Mouse (Mus musculus) ES-E14 (cell line): ENCODE measurements around the gene Grin2c. TPM values are rescaled to one million over a fixed set of nuclear protein-coding genes. Genes with fewer than 3 reads are reported as not detected.

Experiments used
- DNase-seq: peaks from one replicate; pipeline ENCODE4 v3.0.0-alpha.2; 2013; ENCODE audit warnings: low read depth, low spot score
- H3K27ac ChIP-seq: 2 replicates; pipeline ENCODE4 v1.5.1; 2012; ENCODE audit warnings: low read depth, mild to moderate bottlenecking, low read length, moderate library complexity, mixed read lengths; ENCODE audit not compliant: poor library complexity, insufficient read depth, severe bottlenecking
- H3K36me3 ChIP-seq: 2 replicates; pipeline ENCODE4 v1.6.1; 2012; ENCODE audit warnings: mild to moderate bottlenecking, low read length, moderate library complexity, mixed read lengths; ENCODE audit not compliant: control insufficient read depth, poor library complexity, insufficient read depth, severe bottlenecking
- H3K4me1 ChIP-seq, 2 experiments: fragments of 150-350 bp in 1 of 2; sonication (generic) in 1 of 2; 2 replicates each; pipeline ENCODE4 v1.6.1; 2012; ENCODE audit warnings: low read length in 2 of 2, mild to moderate bottlenecking in 1 of 2, mixed read lengths in 1 of 2; ENCODE audit not compliant: control insufficient read depth in 2 of 2, insufficient read depth in 2 of 2, poor library complexity in 1 of 2
- H3K4me3 ChIP-seq, 2 experiments: fragments of 150-350 bp in 1 of 2; sonication (generic) in 1 of 2; 2 replicates each; pipeline ENCODE4 v1.5.1; 2012; ENCODE audit warnings: low read length in 2 of 2, low read depth in 1 of 2, mild to moderate bottlenecking in 1 of 2, mixed read lengths in 1 of 2; ENCODE audit not compliant: insufficient read depth in 1 of 2, poor library complexity in 1 of 2, severe bottlenecking in 1 of 2
- H3K9ac ChIP-seq: 2 replicates; pipeline ENCODE4 v1.6.1; 2012; ENCODE audit warnings: low read depth, mild to moderate bottlenecking, low read length, mixed read lengths; ENCODE audit not compliant: poor library complexity, insufficient read depth, severe bottlenecking
- H3K9me3 ChIP-seq: fragments of 150-350 bp; sonication (generic); 2 replicates; pipeline ENCODE4 v1.6.1; 2012; ENCODE audit warnings: low read depth, mild to moderate bottlenecking, low read length; ENCODE audit not compliant: control insufficient read depth, insufficient read depth
- CHD2 ChIP-seq: IDR thresholded peaks from 2 replicates; pipeline ENCODE4 v1.6.1; 2014; ENCODE audit warnings: mild to moderate bottlenecking, low read depth, low read length, inconsistent platforms
- HCFC1 ChIP-seq: IDR thresholded peaks from 2 replicates; pipeline ENCODE4 v1.6.1; 2012; ENCODE audit warnings: low read length, inconsistent platforms, borderline replicate concordance; ENCODE audit not compliant: insufficient read depth
- MAFK ChIP-seq: IDR thresholded peaks from 2 replicates; pipeline ENCODE4 v1.6.1; 2014; ENCODE audit warnings: mild to moderate bottlenecking, low read depth, low read length, inconsistent platforms; ENCODE audit not compliant: insufficient read depth
- ZC3H11A ChIP-seq: IDR thresholded peaks from 2 replicates; pipeline ENCODE4 v1.6.1; 2012; ENCODE audit warnings: low read depth, mild to moderate bottlenecking, inconsistent platforms, low read length, borderline replicate concordance
- ZNF384 ChIP-seq: IDR thresholded peaks from 2 replicates; pipeline ENCODE4 v1.6.1; 2012; ENCODE audit warnings: low read depth, low read length, inconsistent platforms
- in situ Hi-C, 2 experiments: fragments of 600-800 bp; cut with MboI; formaldehyde crosslinking; loops; one replicate each; pipeline ENCODE4 v1.15.1; 2025; ENCODE audit warnings: low sequenced_read_pairs in 2 of 2, inconsistent platforms in 1 of 2; ENCODE audit not compliant: unreplicated experiment in 2 of 2
- total RNA-seq: library from RNA; depleted of rRNA; stranded (reverse); fragments of 300-350 nt; gene quantifications from 2 replicates; pipeline ENCODE4 v1.2.3, GENCODE M21; 2012

Gene Grin2c
- total RNA-seq, 1 experiment = 0.22 TPM

GRCm38 (mm10) chr11:115247240-115247639 is 19.8 kb downstream of the Grin2c start:
- DNase-seq = no peak
- no peak overlapping the region for H3K4me3 ChIP-seq
- H3K9ac ChIP-seq = no peak overlapping the region
- TF ChIP-seq CHD2 (no peak), HCFC1 (no peak), MAFK (no peak), ZC3H11A (no peak)
- H3K4me1 ChIP-seq = peaks cover 10 to 41% of the 10 kb centered on the region in 2 experiments; a peak in 3 of 4 replicates
- in situ Hi-C loops = no loop called here
- peaks cover 6% of the 10 kb centered on the region; the same call in 1 of the 2 replicates for H3K36me3 ChIP-seq
- no peak overlapping the region for H3K27ac ChIP-seq
- no peaks in the 10 kb centered on the region for H3K9me3 ChIP-seq

- Histone ChIP-seq H3K4me3 (no peak overlapping the region), H3K4me1 (peaks cover 10 to 41% of the 10 kb centered on the region in 2 experiments; a peak in 3 of 4 replicates), H3K9me3 (no peaks in the 10 kb centered on the region), H3K9ac (no peak overlapping the region), H3K36me3 (peaks cover 6% of the 10 kb centered on the region; the same call in 1 of the 2 replicates), H3K27ac (no peak overlapping the region)
- TF ChIP-seq MAFK (no peak), CHD2 (no peak), ZC3H11A (no peak), ZNF384 (no peak), HCFC1 (no peak)
- no peak for DNase-seq
- in situ Hi-C loops = no loop called here
These were observed 20.7 kb downstream of the Grin2c start for GRCm38 (mm10) chr11:115246386-115246785.

- H3K27ac ChIP-seq = no peak overlapping the region
- H3K4me1 ChIP-seq = peaks cover 10 to 35% of the 10 kb centered on the region in 2 experiments; a peak in 3 of 4 replicates
These were observed 22.2 kb downstream of the Grin2c start for GRCm38 (mm10) chr11:115244840-115245239.

GRCm38 (mm10) chr11:115243783-115244182 is 23.3 kb downstream of the Grin2c start:
- H3K9ac ChIP-seq = no peak overlapping the region
- peaks cover 6% of the 10 kb centered on the region; the same call in 1 of the 2 replicates for H3K36me3 ChIP-seq
- H3K27ac ChIP-seq = no peak overlapping the region
- TF ChIP-seq CHD2 (no peak), MAFK (no peak), HCFC1 (no peak), ZC3H11A (no peak), ZNF384 (no peak)
- no peaks in the 10 kb centered on the region for H3K9me3 ChIP-seq
- no peak overlapping the region for H3K4me3 ChIP-seq
- in situ Hi-C loops = no loop called here
- peaks cover 10 to 29% of the 10 kb centered on the region in 2 experiments; a peak in 3 of 4 replicates for H3K4me1 ChIP-seq
- DNase-seq = no peak

More at GRCm38 (mm10) chr11:115244840-115245239, 22.2 kb downstream of the Grin2c start:
- DNase-seq = no peak
- Histone ChIP-seq H3K9ac (no peak overlapping the region), H3K36me3 (peaks cover 6% of the 10 kb centered on the region; the same call in 1 of the 2 replicates), H3K9me3 (no peaks in the 10 kb centered on the region), H3K4me3 (no peak overlapping the region)
- in situ Hi-C loops = no loop called here
- TF ChIP-seq MAFK (no peak), ZNF384 (no peak), ZC3H11A (no peak), HCFC1 (no peak), CHD2 (no peak)
